Mouse (Mus musculus): ENCODE data around the gene Crcp. TPM values are rescaled to one million over a fixed set of nuclear protein-coding genes. Genes with fewer than 3 reads are reported as not detected.

The Crcp gene
- polyA plus RNA-seq, 1 experiment from 2014 or later: 37.0 TPM

DNA sequence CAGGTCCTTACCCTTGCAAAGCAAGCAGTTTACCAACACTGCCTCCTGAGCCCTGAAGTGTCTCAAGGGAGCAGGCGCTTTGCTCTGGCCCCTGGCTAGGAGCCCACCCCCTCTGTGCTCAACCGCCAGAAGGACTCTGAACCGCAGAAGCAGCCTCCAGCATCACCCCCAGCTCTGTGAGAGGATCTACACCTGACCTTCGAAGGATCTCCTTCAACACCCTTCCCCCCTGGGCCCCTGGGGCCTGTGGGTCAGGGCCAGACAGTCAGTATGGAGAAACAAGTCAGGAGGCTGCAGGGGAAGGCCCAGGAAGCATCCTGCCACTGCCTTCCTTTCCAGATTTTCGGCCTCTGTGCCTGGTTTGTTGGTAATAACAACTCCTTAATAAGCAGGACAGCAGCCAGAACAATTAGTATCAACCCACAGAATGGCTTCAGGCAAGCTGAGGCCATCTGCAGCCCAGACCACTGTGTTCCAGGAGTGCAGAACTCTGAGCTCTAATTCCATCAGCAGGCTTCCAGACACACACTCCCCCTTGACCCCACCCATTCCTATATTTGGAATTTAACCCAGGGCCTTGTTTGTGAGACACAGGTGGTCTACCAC, 7.6 kb upstream of the Crcp start:
- H3K4me3 ChIP-seq (ENCODE audit: low read length): no peak overlapping the region
- H3K27me3 ChIP-seq (ENCODE audit: control insufficient read depth, insufficient read depth, low read depth, low read length): no peaks in the 10 kb centered on the region
- H3K4me2 ChIP-seq (ENCODE audit: low read depth, low read length): no peak overlapping the region
- H3K27ac ChIP-seq (ENCODE audit: low read length): no peak overlapping the region
- H3K4me1 ChIP-seq (replicated peaks; ENCODE audit: control insufficient read depth, insufficient read depth, low read length): peaks cover 4% of the 10 kb centered on the region
- WGBS: 53% methylated on average over 5 of the region's 5 CpGs
- H3K9ac ChIP-seq (ENCODE audit: low read length): no peak overlapping the region
- H3K36me3 ChIP-seq (ENCODE audit: control insufficient read depth, insufficient read depth, low read length): no peaks in the 10 kb centered on the region
- no peak for ATAC-seq (ENCODE audit: low read depth)
- no peaks in the 10 kb centered on the region for H3K9me3 ChIP-seq (ENCODE audit: control insufficient read depth, low read length)

DNA sequence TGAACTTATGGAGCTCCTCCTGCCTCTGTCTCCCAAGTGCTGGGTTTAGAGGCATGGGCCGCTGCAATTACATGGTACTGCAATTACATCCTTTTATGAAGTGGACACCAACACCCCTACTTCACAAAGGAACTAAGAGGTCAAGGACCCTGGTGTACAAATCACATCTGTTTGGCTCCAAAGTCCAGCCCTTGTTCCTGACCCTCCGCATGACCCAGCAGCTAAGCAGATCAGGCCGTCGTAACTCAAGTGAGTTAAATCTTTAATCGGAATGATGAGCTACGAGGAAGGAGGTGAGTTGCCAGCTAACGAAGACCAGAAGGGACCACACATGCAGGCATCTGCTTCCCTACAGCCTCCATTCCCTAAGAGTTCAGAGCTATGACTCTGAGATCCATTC, 6.7 kb upstream of the Crcp start:
- no peaks in the 10 kb centered on the region for H3K27me3 ChIP-seq (ENCODE audit: control insufficient read depth, insufficient read depth, low read depth, low read length)
- H3K9ac ChIP-seq (ENCODE audit: low read length): no peak overlapping the region
- no peak for ATAC-seq (ENCODE audit: low read depth)
- no peak overlapping the region for H3K27ac ChIP-seq (ENCODE audit: low read length)
- H3K4me2 ChIP-seq (ENCODE audit: low read depth, low read length): no peak overlapping the region
- H3K4me1 ChIP-seq (replicated peaks; ENCODE audit: control insufficient read depth, insufficient read depth, low read length): peaks cover 4% of the 10 kb centered on the region
- H3K36me3 ChIP-seq (ENCODE audit: control insufficient read depth, insufficient read depth, low read length): no peaks in the 10 kb centered on the region
- 78% methylated on average over 7 of the region's 7 CpGs for WGBS
- H3K4me3 ChIP-seq (ENCODE audit: low read length): no peak overlapping the region
- H3K9me3 ChIP-seq (ENCODE audit: control insufficient read depth, low read length): no peaks in the 10 kb centered on the region

DNA sequence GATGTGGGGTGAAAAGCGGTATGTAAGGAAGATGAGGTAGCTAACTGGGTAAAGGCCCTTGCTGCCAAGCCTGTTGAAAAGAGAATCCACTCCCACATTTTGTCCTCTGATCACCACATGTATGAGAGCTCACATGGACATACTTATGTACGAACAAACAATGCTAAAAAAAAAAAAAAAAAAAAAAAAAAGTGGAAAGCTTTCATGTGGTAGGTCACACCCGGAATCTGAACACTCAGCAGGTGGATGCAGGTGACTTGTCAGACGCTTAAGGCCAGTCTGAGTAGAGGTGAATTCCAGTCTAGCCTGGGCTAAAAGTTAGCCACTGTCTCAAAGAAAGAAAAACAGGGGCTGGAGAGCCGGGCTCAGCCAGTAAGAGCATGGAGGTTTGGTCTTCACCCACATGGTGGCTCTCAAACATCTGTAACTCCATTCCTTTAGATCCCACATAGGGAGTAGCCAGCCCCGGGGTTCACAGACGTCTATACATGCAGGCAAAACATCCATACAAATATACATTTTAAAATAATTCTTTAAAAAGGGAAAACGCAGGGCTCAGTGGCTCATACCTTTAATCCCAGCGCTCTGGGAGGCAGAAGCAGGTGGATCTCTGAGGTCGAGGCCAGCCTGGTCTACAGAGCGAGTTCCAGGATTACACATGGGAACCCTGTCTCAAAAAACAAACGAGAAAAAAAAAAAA, 5.9 kb upstream of the Crcp start:
- H3K4me3 ChIP-seq (ENCODE audit: low read length): peak overlapping the region; percentile 57
- no peaks in the 10 kb centered on the region for H3K27me3 ChIP-seq (ENCODE audit: control insufficient read depth, insufficient read depth, low read depth, low read length)
- H3K4me1 ChIP-seq (replicated peaks; ENCODE audit: control insufficient read depth, insufficient read depth, low read length): peaks cover 4% of the 10 kb centered on the region
- peak overlapping the region; percentile 73 for H3K4me2 ChIP-seq (ENCODE audit: low read depth, low read length)
- H3K9me3 ChIP-seq (ENCODE audit: control insufficient read depth, low read length): no peaks in the 10 kb centered on the region
- WGBS: 42% methylated on average over 12 of the region's 12 CpGs
- no peak overlapping the region for H3K27ac ChIP-seq (ENCODE audit: low read length)
- no peaks in the 10 kb centered on the region for H3K36me3 ChIP-seq (ENCODE audit: control insufficient read depth, insufficient read depth, low read length)
- no peak for ATAC-seq (ENCODE audit: low read depth)
- 0 out of 2 replicates have a peak overlapping the region, but pooled peaks have one; percentile 21 for H3K9ac ChIP-seq (ENCODE audit: low read length)

DNA sequence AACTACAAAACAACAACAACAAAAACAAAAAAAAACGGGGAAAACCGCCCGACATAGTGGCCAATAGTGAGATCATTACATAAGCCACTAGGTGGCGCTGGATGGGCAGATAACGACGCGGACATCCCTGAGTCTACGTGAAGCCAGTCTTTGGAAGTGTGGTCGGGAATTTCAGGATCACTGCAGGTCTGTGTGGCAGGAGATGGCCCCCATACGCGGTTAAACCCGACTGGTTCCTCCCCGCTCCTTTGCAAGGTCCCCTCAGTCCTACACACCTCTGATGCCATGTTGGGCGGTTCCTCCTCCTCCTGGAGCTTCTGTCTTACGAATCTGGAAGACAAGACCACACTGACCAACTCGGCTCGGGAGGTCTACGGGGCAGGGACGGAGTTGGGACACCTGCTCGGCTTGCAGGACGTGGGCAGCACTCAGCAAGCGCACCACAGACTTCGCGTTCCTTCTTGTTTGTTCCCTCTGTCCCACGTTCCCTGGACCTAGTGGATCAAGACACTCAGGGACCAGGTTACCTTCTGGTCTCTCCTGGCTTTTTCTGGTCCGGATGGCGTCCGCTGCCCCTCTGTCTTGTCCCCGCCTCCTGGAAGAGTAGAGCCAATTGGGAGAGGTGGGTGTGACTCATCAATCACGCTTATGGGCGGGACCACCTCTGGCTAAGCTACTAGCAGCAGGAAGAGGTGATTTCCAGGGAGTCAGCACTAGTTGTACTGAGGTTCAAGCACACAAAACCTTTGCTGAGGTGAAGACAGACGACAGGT, 5.1 kb upstream of the Crcp start:
- WGBS: under 1% methylated on average over 32 of the region's 32 CpGs

DNA sequence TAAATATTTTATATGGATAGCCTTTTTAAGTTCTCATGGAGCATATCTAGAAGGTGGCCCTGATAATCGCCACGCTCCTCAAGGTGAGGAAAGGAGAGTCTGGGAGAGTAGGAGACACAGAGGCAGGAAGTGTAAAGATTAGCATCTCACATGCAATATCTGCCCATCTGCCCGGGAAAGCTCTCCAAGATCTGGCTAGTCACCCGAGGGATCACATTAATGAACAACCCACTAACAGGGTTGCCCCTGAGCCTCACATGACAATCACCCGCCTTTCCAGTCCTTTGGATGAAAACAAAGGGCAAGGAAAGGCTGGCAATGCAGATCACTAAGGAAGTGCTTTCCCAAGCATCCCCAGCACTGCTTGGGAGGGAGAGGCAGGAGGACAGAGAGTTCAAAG, 2.0 kb upstream of the Crcp start:
- Histone ChIP-seq H3K9me3 (ENCODE audit: control insufficient read depth, low read length) (no peaks in the 10 kb centered on the region), H3K36me3 (ENCODE audit: control insufficient read depth, insufficient read depth, low read length) (no peaks in the 10 kb centered on the region), H3K4me3 (ENCODE audit: low read length) (no peak overlapping the region), H3K27me3 (ENCODE audit: control insufficient read depth, insufficient read depth, low read depth, low read length) (no peaks in the 10 kb centered on the region), H3K9ac (ENCODE audit: low read length) (no peak overlapping the region), H3K4me2 (ENCODE audit: low read depth, low read length) (no peak overlapping the region), H3K27ac (ENCODE audit: low read length) (no peak overlapping the region), H3K4me1 (replicated peaks; ENCODE audit: control insufficient read depth, insufficient read depth, low read length) (peaks cover 8% of the 10 kb centered on the region)
- WGBS: 64% methylated on average over 5 of the region's 5 CpGs
- no peak for ATAC-seq (ENCODE audit: low read depth)

More for the DNA sequence above, 5.1 kb upstream of the Crcp start:
- H3K9me3 ChIP-seq (ENCODE audit: control insufficient read depth, low read length): no peaks in the 10 kb centered on the region
- H3K4me2 ChIP-seq (ENCODE audit: low read depth, low read length): peak overlapping the region; percentile 73
- H3K9ac ChIP-seq (ENCODE audit: low read length): peak overlapping the region; percentile 58
- H3K4me1 ChIP-seq (replicated peaks; ENCODE audit: control insufficient read depth, insufficient read depth, low read length): peaks cover 4% of the 10 kb centered on the region
- H3K27ac ChIP-seq (ENCODE audit: low read length): peak overlapping the region; percentile 48
- H3K27me3 ChIP-seq (ENCODE audit: control insufficient read depth, insufficient read depth, low read depth, low read length): no peaks in the 10 kb centered on the region
- no peaks in the 10 kb centered on the region for H3K36me3 ChIP-seq (ENCODE audit: control insufficient read depth, insufficient read depth, low read length)
- peak; percentile 95 for ATAC-seq (ENCODE audit: low read depth)
- H3K4me3 ChIP-seq (ENCODE audit: low read length): peak overlapping the region; percentile 57

DNA sequence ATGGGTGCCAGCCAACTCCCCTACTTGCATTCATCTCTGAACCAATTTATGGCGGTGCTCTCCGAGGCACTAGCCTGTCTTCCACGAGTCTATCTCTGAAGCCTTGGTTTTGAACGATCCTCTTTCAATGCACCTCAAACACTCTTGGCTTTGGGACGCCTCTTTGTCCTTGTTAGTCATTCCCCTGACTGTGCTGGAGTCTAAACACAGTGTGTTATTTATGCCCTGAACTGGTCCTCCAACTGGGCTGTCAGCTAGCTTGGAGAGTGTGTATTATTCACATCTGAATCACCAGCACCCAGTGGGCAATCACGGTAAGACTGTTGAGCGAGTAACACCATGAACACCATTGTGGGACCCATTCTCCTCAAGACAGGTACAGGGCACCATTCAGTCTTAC, 1.4 kb upstream of the Crcp start:
- 73% methylated on average over 7 of the region's 7 CpGs for WGBS

DNA sequence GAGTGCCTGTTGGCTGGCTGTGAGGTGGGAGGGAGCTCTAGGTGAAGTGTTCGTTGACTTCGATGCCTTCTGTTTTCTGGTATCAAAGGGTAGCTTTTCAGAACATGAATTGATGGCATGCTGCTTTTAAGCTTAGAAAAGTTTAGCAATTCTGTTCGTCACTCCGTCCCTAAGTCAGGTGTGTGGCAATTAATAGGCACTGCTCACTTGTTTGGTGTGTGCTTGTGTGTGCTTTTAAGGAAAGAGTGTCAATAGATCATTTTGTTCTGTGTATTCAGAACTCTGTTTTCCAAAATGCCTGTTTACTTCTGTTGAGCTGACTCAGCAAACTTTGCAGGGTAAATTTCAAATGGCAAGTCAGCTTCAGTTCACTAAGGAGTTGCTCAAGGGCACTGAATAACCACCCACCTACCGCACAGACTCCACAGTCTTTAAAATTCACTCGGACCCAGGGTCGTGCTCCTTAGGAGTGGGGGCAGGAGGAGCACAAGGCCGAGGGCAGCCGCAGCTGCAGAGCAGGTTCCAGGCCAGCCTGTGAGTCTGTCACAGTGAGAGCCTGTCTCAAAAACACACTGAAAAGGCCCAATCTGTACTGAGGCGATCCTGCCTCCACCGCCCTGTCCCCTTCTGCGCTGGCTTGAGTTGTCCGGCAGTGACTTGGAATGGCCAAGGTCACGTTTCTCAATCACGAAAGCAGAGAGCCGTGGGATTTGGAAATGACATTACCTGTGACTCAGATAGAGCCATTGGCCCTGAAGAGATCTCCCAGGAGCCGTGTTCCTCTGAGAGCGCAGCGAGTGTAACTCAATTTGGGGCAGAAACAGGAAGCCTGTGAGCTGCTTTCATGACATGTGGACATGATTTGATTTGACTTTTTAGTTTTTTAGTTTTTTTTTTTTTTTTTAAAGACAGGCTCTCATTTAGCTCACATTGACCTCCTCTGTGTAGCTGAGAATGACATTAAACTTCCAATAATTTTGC, 2.6 kb downstream of the Crcp start:
- H3K36me3 ChIP-seq (ENCODE audit: control insufficient read depth, insufficient read depth, low read length): no peaks in the 10 kb centered on the region
- peaks cover 4% of the 10 kb centered on the region; the same call in 1 of the 2 replicates for H3K4me1 ChIP-seq (replicated peaks; ENCODE audit: control insufficient read depth, insufficient read depth, low read length)
- no peaks in the 10 kb centered on the region for H3K27me3 ChIP-seq (ENCODE audit: control insufficient read depth, insufficient read depth, low read depth, low read length)
- H3K9me3 ChIP-seq (ENCODE audit: control insufficient read depth, low read length): no peaks in the 10 kb centered on the region
- WGBS: 93% methylated on average over 19 of the region's 19 CpGs
- no peak overlapping the region for H3K4me2 ChIP-seq (ENCODE audit: low read depth, low read length)
- H3K4me3 ChIP-seq (ENCODE audit: low read length): no peak overlapping the region
- ATAC-seq (ENCODE audit: low read depth): no peak
- no peak overlapping the region for H3K27ac ChIP-seq (ENCODE audit: low read length)
- H3K9ac ChIP-seq (ENCODE audit: low read length): no peak overlapping the region

More for the DNA sequence above, 1.4 kb upstream of the Crcp start:
- Histone ChIP-seq H3K9me3 (ENCODE audit: control insufficient read depth, low read length) (no peaks in the 10 kb centered on the region), H3K36me3 (ENCODE audit: control insufficient read depth, insufficient read depth, low read length) (no peaks in the 10 kb centered on the region), H3K9ac (ENCODE audit: low read length) (no peak overlapping the region), H3K27me3 (ENCODE audit: control insufficient read depth, insufficient read depth, low read depth, low read length) (no peaks in the 10 kb centered on the region), H3K4me2 (ENCODE audit: low read depth, low read length) (no peak overlapping the region), H3K4me3 (ENCODE audit: low read length) (no peak overlapping the region), H3K27ac (ENCODE audit: low read length) (no peak overlapping the region), H3K4me1 (replicated peaks; ENCODE audit: control insufficient read depth, insufficient read depth, low read length) (peaks cover 8% of the 10 kb centered on the region)
- no peak for ATAC-seq (ENCODE audit: low read depth)

DNA sequence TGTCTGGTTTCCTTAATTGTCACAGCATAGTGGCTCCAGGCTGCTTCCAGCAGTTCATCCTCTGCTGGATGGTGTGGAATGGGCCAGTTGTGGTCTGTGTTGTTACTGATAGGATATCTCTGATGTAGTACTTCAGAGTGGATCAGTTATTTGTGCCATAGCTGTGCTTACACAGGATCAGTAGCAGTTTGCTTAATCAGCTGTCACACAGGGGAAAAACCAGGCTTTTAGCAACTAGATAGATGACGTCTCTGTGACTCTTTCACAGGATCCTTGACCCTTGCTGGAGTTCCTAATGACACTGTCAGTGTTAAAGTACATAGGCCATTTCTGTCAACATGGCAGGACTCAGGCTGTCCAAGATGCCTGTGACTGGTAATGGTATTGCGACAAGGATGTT, 4.8 kb downstream of the Crcp start:
- peaks cover 4% of the 10 kb centered on the region; the same call in 1 of the 2 replicates for H3K4me1 ChIP-seq (replicated peaks; ENCODE audit: control insufficient read depth, insufficient read depth, low read length)
- no peaks in the 10 kb centered on the region for H3K9me3 ChIP-seq (ENCODE audit: control insufficient read depth, low read length)
- ATAC-seq (ENCODE audit: low read depth): no peak
- H3K27me3 ChIP-seq (ENCODE audit: control insufficient read depth, insufficient read depth, low read depth, low read length): no peaks in the 10 kb centered on the region
- H3K36me3 ChIP-seq (ENCODE audit: control insufficient read depth, insufficient read depth, low read length): no peaks in the 10 kb centered on the region
- no peak overlapping the region for H3K27ac ChIP-seq (ENCODE audit: low read length)
- 66% methylated on average over 2 of the region's 2 CpGs for WGBS
- H3K4me2 ChIP-seq (ENCODE audit: low read depth, low read length): no peak overlapping the region
- H3K4me3 ChIP-seq (ENCODE audit: low read length): no peak overlapping the region
- H3K9ac ChIP-seq (ENCODE audit: low read length): no peak overlapping the region

Measured in lung, embryonic 16.5 days (tissue).